Mouse (Mus musculus) olfactory bulb, adult 2 months (tissue): ENCODE data around the gene Smoc1.

ENCODE experiments used
- CTCF ChIP-seq: fragments of 200-500 bp; IDR thresholded peaks from 2 replicates; pipeline ENCODE4 v1.5.1; 2012; ENCODE audit warnings: low read depth, mild to moderate bottlenecking, low read length, moderate library complexity; ENCODE audit not compliant: insufficient read depth
- POLR2A ChIP-seq: fragments of 200-500 bp; IDR thresholded peaks from 2 replicates; pipeline ENCODE4 v1.6.1; 2012; ENCODE audit warnings: mild to moderate bottlenecking, low read depth, low read length, moderate library complexity; ENCODE audit not compliant: insufficient read depth

DNA sequence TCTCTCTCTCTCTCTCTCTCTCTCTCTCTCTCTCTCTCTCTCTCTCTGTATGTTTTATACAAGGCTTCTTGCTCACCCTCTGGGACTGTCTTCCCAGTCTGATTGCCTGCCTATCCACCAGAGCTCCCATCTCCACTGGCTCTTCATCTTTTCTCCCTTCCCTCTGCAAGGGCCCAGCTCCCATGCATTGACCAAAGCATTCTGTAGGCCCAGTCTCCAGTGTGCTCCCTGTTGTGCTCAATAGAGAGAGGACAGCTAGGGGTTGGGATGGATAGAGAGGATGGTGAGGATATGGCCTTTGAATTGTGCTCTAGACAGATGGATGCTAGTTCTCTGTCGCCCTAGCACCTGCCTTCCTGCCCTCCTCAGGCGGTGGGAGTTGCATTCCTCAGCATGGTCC, 196.7 kb downstream of the Smoc1 start:
- no peak for TF ChIP-seq POLR2A
- TF ChIP-seq CTCF: no peak
